Mouse (Mus musculus): ENCODE data around the gene Mrps11. TPM values are rescaled to one million over a fixed set of nuclear protein-coding genes. Genes with fewer than 3 reads are reported as not detected.

Gene Mrps11
- polyA plus RNA-seq, 1 experiment from 2014 or later = 69.2 TPM

- no peak overlapping the region for H3K27ac ChIP-seq (ENCODE audit: low read length)
- H3K27me3 ChIP-seq (ENCODE audit: control insufficient read depth, insufficient read depth, low read depth, low read length) = no peaks in the 10 kb centered on the region
- no peak overlapping the region for H3K4me2 ChIP-seq (ENCODE audit: low read length)
- peaks cover 5% of the 10 kb centered on the region; the same call in 1 of the 2 replicates for H3K4me1 ChIP-seq (ENCODE audit: control insufficient read depth, insufficient read depth, low read length)
- no peak overlapping the region for H3K9ac ChIP-seq (ENCODE audit: low read depth, low read length)
- no peak for ATAC-seq
- H3K4me3 ChIP-seq (ENCODE audit: low read depth, low read length) = no peak overlapping the region
- H3K9me3 ChIP-seq (replicated peaks; ENCODE audit: control insufficient read depth, low read length, poor library complexity, severe bottlenecking) = no peaks in the 10 kb centered on the region
- WGBS = 91% methylated on average over 3 of the region's 3 CpGs
- H3K36me3 ChIP-seq (ENCODE audit: control insufficient read depth, insufficient read depth, low read length) = no peaks in the 10 kb centered on the region
Measured at GRCm38 (mm10) chr7:78763801-78764200, 19.1 kb upstream of the Mrps11 start.

- peaks cover 5% of the 10 kb centered on the region; the same call in 1 of the 2 replicates for H3K4me1 ChIP-seq (ENCODE audit: control insufficient read depth, insufficient read depth, low read length)
- H3K27ac ChIP-seq (ENCODE audit: low read length) = no peak overlapping the region
- no peak overlapping the region for H3K4me2 ChIP-seq (ENCODE audit: low read length)
- no peaks in the 10 kb centered on the region for H3K27me3 ChIP-seq (ENCODE audit: control insufficient read depth, insufficient read depth, low read depth, low read length)
- no peaks in the 10 kb centered on the region for H3K36me3 ChIP-seq (ENCODE audit: control insufficient read depth, insufficient read depth, low read length)
- no peak overlapping the region for H3K4me3 ChIP-seq (ENCODE audit: low read depth, low read length)
- ATAC-seq = no peak
- H3K9me3 ChIP-seq (replicated peaks; ENCODE audit: control insufficient read depth, low read length, poor library complexity, severe bottlenecking) = no peaks in the 10 kb centered on the region
- 53% methylated on average over 5 of the region's 5 CpGs for WGBS
- no peak overlapping the region for H3K9ac ChIP-seq (ENCODE audit: low read depth, low read length)
Measured at GRCm38 (mm10) chr7:78765215-78765631, 17.7 kb upstream of the Mrps11 start.

DNA sequence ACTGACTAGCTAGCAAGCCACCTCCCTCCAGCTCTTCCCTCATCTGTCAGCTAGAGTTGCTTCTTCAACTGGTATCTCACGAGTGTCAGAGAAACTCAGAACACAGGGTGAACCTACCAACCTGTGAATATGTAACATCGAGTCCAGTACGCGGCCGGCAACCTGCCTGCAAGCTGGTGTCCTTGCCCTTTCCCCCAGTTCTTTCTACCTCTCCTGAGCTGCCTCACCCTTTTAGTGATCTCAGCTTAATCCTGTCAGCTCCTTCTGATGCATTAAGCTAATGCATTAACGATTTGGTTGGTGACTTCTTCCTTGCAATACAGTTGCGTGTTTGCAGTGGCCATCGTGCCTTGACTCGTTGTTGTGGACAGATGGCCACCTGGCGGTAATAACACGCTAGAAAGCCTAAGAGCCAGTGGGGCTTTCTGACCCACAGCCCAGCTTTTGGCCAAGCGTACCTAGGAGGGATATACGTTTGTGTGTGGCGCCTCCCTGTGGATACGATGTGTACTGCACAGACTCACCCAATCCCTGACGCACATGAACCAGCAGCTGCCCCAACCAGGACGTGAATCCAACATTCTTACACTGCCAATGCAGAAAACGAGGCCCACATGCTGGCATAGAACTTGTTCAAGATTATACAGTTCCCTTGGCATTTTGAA, 16.8 kb upstream of the Mrps11 start:
- Histone ChIP-seq H3K4me3 (ENCODE audit: low read depth, low read length) (0 out of 2 replicates have a peak overlapping the region, but pooled peaks have one; percentile 1), H3K4me1 (ENCODE audit: control insufficient read depth, insufficient read depth, low read length) (peaks cover 5% of the 10 kb centered on the region; the same call in 1 of the 2 replicates), H3K9ac (ENCODE audit: low read depth, low read length) (no peak overlapping the region), H3K27me3 (ENCODE audit: control insufficient read depth, insufficient read depth, low read depth, low read length) (no peaks in the 10 kb centered on the region), H3K4me2 (ENCODE audit: low read length) (peak overlapping the region; percentile 33), H3K9me3 (replicated peaks; ENCODE audit: control insufficient read depth, low read length, poor library complexity, severe bottlenecking) (no peaks in the 10 kb centered on the region), H3K27ac (ENCODE audit: low read length) (no peak overlapping the region), H3K36me3 (ENCODE audit: control insufficient read depth, insufficient read depth, low read length) (no peaks in the 10 kb centered on the region)
- peak; percentile 82 for ATAC-seq
- WGBS = 18% methylated on average over 18 of the region's 18 CpGs

- Histone ChIP-seq H3K4me3 (ENCODE audit: low read depth, low read length) (no peak overlapping the region), H3K27me3 (ENCODE audit: control insufficient read depth, insufficient read depth, low read depth, low read length) (no peaks in the 10 kb centered on the region), H3K4me1 (ENCODE audit: control insufficient read depth, insufficient read depth, low read length) (peaks cover 5% of the 10 kb centered on the region; the same call in 1 of the 2 replicates), H3K9ac (ENCODE audit: low read depth, low read length) (no peak overlapping the region), H3K9me3 (replicated peaks; ENCODE audit: control insufficient read depth, low read length, poor library complexity, severe bottlenecking) (no peaks in the 10 kb centered on the region), H3K4me2 (ENCODE audit: low read length) (no peak overlapping the region), H3K36me3 (ENCODE audit: control insufficient read depth, insufficient read depth, low read length) (no peaks in the 10 kb centered on the region; the same call in 1 of the 2 replicates), H3K27ac (ENCODE audit: low read length) (peak overlapping the region; percentile 31; the same call in 1 of the 2 replicates)
- ATAC-seq = peak; percentile 57
- 65% methylated on average over 12 of the region's 12 CpGs for WGBS
Measured at GRCm38 (mm10) chr7:78767929-78768531, 14.9 kb upstream of the Mrps11 start.

GRCm38 (mm10) chr7:78769075-78769652, 13.8 kb upstream of the Mrps11 start:
- peaks cover 6% of the 10 kb centered on the region for H3K36me3 ChIP-seq (ENCODE audit: control insufficient read depth, insufficient read depth, low read length)
- H3K4me3 ChIP-seq (ENCODE audit: low read depth, low read length) = no peak overlapping the region
- no peak overlapping the region for H3K27ac ChIP-seq (ENCODE audit: low read length)
- H3K4me1 ChIP-seq (ENCODE audit: control insufficient read depth, insufficient read depth, low read length) = peaks cover 5% of the 10 kb centered on the region; the same call in 1 of the 2 replicates
- no peaks in the 10 kb centered on the region for H3K9me3 ChIP-seq (replicated peaks; ENCODE audit: control insufficient read depth, low read length, poor library complexity, severe bottlenecking)
- H3K9ac ChIP-seq (ENCODE audit: low read depth, low read length) = no peak overlapping the region
- H3K4me2 ChIP-seq (ENCODE audit: low read length) = no peak overlapping the region
- no peaks in the 10 kb centered on the region for H3K27me3 ChIP-seq (ENCODE audit: control insufficient read depth, insufficient read depth, low read depth, low read length)
- WGBS = 76% methylated on average over 7 of the region's 7 CpGs
- no peak for ATAC-seq

GRCm38 (mm10) chr7:78770936-78771335, 12.0 kb upstream of the Mrps11 start:
- Histone ChIP-seq H3K36me3 (ENCODE audit: control insufficient read depth, insufficient read depth, low read length) (peaks cover 15% of the 10 kb centered on the region), H3K27me3 (ENCODE audit: control insufficient read depth, insufficient read depth, low read depth, low read length) (no peaks in the 10 kb centered on the region), H3K9me3 (replicated peaks; ENCODE audit: control insufficient read depth, low read length, poor library complexity, severe bottlenecking) (no peaks in the 10 kb centered on the region), H3K9ac (ENCODE audit: low read depth, low read length) (no peak overlapping the region), H3K4me3 (ENCODE audit: low read depth, low read length) (no peak overlapping the region), H3K27ac (ENCODE audit: low read length) (no peak overlapping the region), H3K4me2 (ENCODE audit: low read length) (no peak overlapping the region), H3K4me1 (ENCODE audit: control insufficient read depth, insufficient read depth, low read length) (peaks cover 5% of the 10 kb centered on the region; the same call in 1 of the 2 replicates)
- ATAC-seq = no peak
- WGBS = 87% methylated on average over 5 of the region's 5 CpGs

DNA sequence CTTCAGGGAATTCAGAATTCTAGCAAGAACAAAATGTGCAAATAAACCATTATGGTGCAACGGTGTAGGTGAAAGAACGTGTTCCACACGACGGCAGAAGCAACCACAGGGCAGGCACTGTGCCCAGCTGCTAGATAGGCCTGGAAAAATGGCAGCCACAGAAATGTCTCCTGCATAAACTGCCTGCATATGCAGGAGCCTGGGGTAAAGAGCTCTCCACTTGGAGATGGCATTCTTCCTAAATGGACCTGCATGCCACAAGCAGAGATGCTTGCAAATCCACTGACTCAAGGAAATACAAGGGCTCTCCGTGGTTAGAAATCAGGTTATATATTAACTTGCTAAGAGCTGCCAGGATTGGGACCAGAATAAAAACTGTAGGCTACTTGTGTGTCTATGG, 4.2 kb upstream of the Mrps11 start:
- peaks cover 38% of the 10 kb centered on the region for H3K36me3 ChIP-seq (ENCODE audit: control insufficient read depth, insufficient read depth, low read length)
- no peak overlapping the region for H3K27ac ChIP-seq (ENCODE audit: low read length)
- H3K4me1 ChIP-seq (ENCODE audit: control insufficient read depth, insufficient read depth, low read length) = peaks cover 13% of the 10 kb centered on the region
- no peaks in the 10 kb centered on the region for H3K27me3 ChIP-seq (ENCODE audit: control insufficient read depth, insufficient read depth, low read depth, low read length)
- no peak overlapping the region for H3K9ac ChIP-seq (ENCODE audit: low read depth, low read length)
- 96% methylated on average over 5 of the region's 5 CpGs for WGBS
- H3K9me3 ChIP-seq (replicated peaks; ENCODE audit: control insufficient read depth, low read length, poor library complexity, severe bottlenecking) = no peaks in the 10 kb centered on the region
- H3K4me3 ChIP-seq (ENCODE audit: low read depth, low read length) = no peak overlapping the region
- no peak overlapping the region for H3K4me2 ChIP-seq (ENCODE audit: low read length)
- no peak for ATAC-seq

DNA sequence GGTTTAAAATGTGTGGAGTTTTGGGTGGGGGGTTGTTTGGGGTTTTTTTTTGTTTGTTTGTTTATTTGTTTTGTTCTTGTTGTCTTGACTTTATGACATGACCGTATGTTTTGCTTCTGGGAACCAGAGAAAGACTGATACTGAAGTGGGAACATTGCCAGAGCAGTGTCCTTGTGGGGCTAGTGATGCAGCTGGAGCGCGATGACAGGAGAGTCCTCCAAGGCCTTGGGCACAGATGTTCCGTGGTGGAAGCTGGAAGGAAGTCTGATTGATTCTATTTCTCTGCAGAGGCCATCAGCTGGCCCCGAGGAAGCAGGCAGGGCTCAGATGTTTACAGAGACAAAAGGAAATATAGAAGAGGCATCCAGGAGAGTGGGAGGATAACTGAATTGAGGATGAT, 3.0 kb downstream of the Mrps11 start:
- H3K9ac ChIP-seq (ENCODE audit: low read depth, low read length) = no peak overlapping the region
- H3K4me3 ChIP-seq (ENCODE audit: low read depth, low read length) = no peak overlapping the region
- peaks cover 10% of the 10 kb centered on the region; the same call in 1 of the 2 replicates for H3K36me3 ChIP-seq (ENCODE audit: control insufficient read depth, insufficient read depth, low read length)
- no peak overlapping the region for H3K27ac ChIP-seq (ENCODE audit: low read length)
- H3K4me2 ChIP-seq (ENCODE audit: low read length) = no peak overlapping the region
- peaks cover 23% of the 10 kb centered on the region for H3K4me1 ChIP-seq (ENCODE audit: control insufficient read depth, insufficient read depth, low read length)
- ATAC-seq = no peak
- H3K9me3 ChIP-seq (replicated peaks; ENCODE audit: control insufficient read depth, low read length, poor library complexity, severe bottlenecking) = no peaks in the 10 kb centered on the region
- no peaks in the 10 kb centered on the region for H3K27me3 ChIP-seq (ENCODE audit: control insufficient read depth, insufficient read depth, low read depth, low read length)
- WGBS = 72% methylated on average over 5 of the region's 5 CpGs
